Mouse (Mus musculus) neural tube, embryonic 10.5 days (tissue): ENCODE measurements around the gene Tbr1.
A peak's percentile ranks its signal among the peaks of the same experiment; 100 is the strongest.

ENCODE experiments used
- DNase-seq: peaks from one replicate; pipeline ENCODE4 v3.0.0-alpha.2; 2017; ENCODE audit warnings: low spot score; ENCODE audit errors: extremely low spot score

Gene Tbr1

GRCm38 (mm10) chr2:61811507-61812421 is 9.0 kb downstream of the Tbr1 start:
- peak; percentile 83 for DNase-seq

GRCm38 (mm10) chr2:61812536-61812935 is 9.8 kb downstream of the Tbr1 start:
- DNase-seq, result peak; percentile 68

- peak; percentile 32 for DNase-seq
These were observed 10.4 kb downstream of the Tbr1 start for GRCm38 (mm10) chr2:61813106-61813505.

- DNase-seq, result no peak
These were observed 10.8 kb downstream of the Tbr1 start for GRCm38 (mm10) chr2:61813521-61813920.

GRCm38 (mm10) chr2:61814548-61815473 is 12.1 kb downstream of the Tbr1 start:
- DNase-seq, result peak; percentile 70

GRCm38 (mm10) chr2:61815583-61816313 is 13.0 kb downstream of the Tbr1 start:
- DNase-seq, result peak; percentile 83

GRCm38 (mm10) chr2:61818197-61818596 is 15.5 kb downstream of the Tbr1 start:
- no peak for DNase-seq

- DNase-seq, result no peak
These were observed 17.5 kb downstream of the Tbr1 start for GRCm38 (mm10) chr2:61820203-61820602.

GRCm38 (mm10) chr2:61823426-61824140 is 20.9 kb downstream of the Tbr1 start:
- DNase-seq, result no peak

GRCm38 (mm10) chr2:61837243-61837806 is 34.6 kb downstream of the Tbr1 start:
- DNase-seq, result no peak
